Mouse (Mus musculus) thymus, postnatal 25 days (tissue): ENCODE data around the gene Olfr1262.

ENCODE experiments used
- DNase-seq: peaks from one replicate; pipeline ENCODE4 v3.0.0; 2022

Gene Olfr1262

GRCm38 (mm10) chr2:89999845-90000244 lies at the start of gene Olfr1262:
TSS of gene Olfr1262 (plus strand) at chr2:90000145.
- DNase-seq: no peak

- DNase-seq: no peak
These were observed 25.8 kb upstream of the Olfr1262 start, which contains the start of gene Olfr1260 for GRCm38 (mm10) chr2:89974184-89974583. TSS of gene Olfr1260 (plus strand) at chr2:89974340.

DNA sequence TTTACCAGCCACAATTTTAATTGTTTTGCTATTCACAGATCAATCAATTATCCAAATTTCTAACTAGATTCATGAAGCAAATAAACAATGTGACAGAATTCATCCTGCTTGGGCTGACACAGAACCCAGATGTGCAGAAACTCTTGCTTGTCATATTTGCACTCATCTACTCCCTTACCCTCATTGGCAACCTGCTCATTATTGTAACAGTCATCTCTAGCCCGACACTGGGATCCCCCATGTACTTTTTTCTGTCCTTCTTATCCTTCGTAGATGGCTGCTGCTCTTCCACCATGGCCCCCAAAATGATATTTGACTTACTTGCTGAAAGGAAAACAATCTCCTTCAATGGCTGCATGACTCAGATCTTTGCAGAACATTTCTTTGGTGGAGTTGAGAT lies 22.2 kb upstream of the Olfr1262 start:
- DNase-seq: no peak

DNA sequence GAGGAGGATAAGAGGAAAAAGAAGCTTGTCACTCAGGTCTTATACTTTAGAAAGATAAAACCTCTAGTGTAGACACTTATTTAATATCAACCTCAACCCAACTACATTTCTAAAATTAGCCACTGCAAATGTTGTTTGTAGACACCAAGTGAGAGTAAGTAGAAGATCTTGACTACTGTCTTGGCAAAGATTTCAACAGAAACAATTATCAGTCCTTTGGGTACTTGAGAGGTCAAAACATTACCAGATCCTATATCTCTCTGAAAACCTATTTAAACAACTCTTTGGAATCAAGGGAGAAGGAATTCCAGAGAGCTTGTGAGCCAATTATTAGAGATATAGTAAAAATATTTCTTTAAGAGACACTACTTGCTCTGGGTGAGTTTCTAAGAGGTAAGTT lies 9.0 kb upstream of the Olfr1262 start, which contains the start of gene Olfr1261:
Gene Olfr1261, plus strand, starts transcription at position 301 of the 400 bp plus-strand sequence.
- DNase-seq: no peak

DNA sequence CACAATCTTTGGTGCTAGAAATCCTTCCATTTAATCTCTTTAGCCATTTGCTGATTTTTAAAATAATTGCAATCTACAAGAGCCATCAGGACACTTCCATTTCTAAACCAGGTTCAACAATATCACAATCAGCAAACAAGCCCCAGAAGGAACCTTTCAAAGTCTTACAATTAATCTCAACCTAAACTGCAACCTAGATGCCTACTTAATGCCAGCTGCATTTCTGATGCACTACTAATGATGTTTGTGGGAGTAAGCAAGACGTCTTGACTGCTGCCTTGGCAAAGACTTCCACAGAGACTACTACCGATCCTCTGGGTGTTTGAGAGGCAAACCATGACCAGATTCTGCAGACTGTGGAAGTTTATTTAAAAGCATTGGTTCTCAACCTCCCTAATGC lies 11.9 kb downstream of the Olfr1262 start, which contains the start of gene Olfr1263:
Gene Olfr1263, plus strand, starts transcription at position 301 of the 400 bp plus-strand sequence.
- no peak for DNase-seq

- DNase-seq: no peak
These were observed 25.5 kb downstream of the Olfr1262 start, which contains the start of gene Olfr1264 for GRCm38 (mm10) chr2:90025477-90025876. TSS of gene Olfr1264 (minus strand) at chr2:90025577.

DNA sequence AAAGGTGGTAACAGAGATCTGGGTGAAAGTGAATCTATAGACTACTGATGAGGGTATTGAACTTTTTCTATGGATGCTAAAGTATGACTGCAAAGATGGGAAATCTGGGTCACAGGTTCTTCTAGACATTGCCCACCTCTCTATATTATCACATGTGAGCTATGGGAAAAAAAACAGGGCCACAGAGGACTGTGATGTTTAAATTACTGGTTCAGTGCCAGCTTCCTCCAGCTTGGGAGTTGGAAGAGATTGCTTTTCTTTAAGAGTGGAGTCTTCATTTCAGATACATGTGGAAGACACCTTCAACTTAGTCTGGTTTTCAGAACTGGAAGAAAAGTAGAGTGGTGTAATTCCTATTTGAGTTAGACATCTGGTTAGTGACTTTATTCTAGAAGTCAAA lies 35.1 kb downstream of the Olfr1262 start, which contains the start of gene Olfr1265:
Gene Olfr1265, plus strand, starts transcription at position 301 of the 400 bp plus-strand sequence.
- DNase-seq: no peak
